Mouse (Mus musculus) midbrain, embryonic 14.5 days (tissue): ENCODE data around the gene Ces1c. TPM values are rescaled to one million over a fixed set of nuclear protein-coding genes. Genes with fewer than 3 reads are reported as not detected.

Experiments used
- ATAC-seq: fragments of 200-750 bp; cut with Nextera tagmentation; 2 replicates; pipeline ENCODE4 v1.8.0; 2017; ENCODE audit warnings: moderate number of reproducible peaks, moderate library complexity; ENCODE audit not compliant: low FRiP score, low TSS enrichment
- DNase-seq: peaks from one replicate; pipeline ENCODE4 v3.0.0-alpha.2; 2015
- H3K27ac ChIP-seq: fragments of 300-500 bp; sonication (generic); replicated peaks from 2 replicates; pipeline ENCODE4 v1.5.1; 2014; ENCODE audit warnings: mild to moderate bottlenecking, low read depth, low read length, moderate library complexity
- H3K27me3 ChIP-seq: fragments of 300-500 bp; sonication (generic); 2 replicates; pipeline ENCODE4 v1.6.1; 2014; ENCODE audit warnings: low read length, control low read depth, mixed read lengths; ENCODE audit not compliant: control insufficient read depth, insufficient read depth
- H3K36me3 ChIP-seq: fragments of 300-500 bp; sonication (generic); 2 replicates; pipeline ENCODE4 v1.6.1; 2014; ENCODE audit warnings: low read length, control low read depth; ENCODE audit not compliant: control insufficient read depth, insufficient read depth
- H3K4me1 ChIP-seq: fragments of 300-500 bp; sonication (generic); 2 replicates; pipeline ENCODE4 v1.6.1; 2014; ENCODE audit warnings: mild to moderate bottlenecking, antibody characterized with exemption, low read length, control low read depth; ENCODE audit not compliant: control insufficient read depth, insufficient read depth
- H3K4me2 ChIP-seq: fragments of 300-500 bp; sonication (generic); 2 replicates; pipeline ENCODE4 v1.6.1; 2014; ENCODE audit warnings: mild to moderate bottlenecking, low read length, moderate library complexity
- H3K4me3 ChIP-seq: fragments of 300-500 bp; sonication (generic); replicated peaks from 2 replicates; pipeline ENCODE4 v1.5.1; 2014; ENCODE audit warnings: low read depth, low read length
- H3K9ac ChIP-seq: fragments of 300-500 bp; sonication (generic); replicated peaks from 2 replicates; pipeline ENCODE4 v1.6.1; 2014; ENCODE audit warnings: mild to moderate bottlenecking, low read length, moderate library complexity
- H3K9me3 ChIP-seq: fragments of 300-500 bp; sonication (generic); 2 replicates; pipeline ENCODE4 v1.6.1; 2016; ENCODE audit warnings: low read length, control low read depth, mixed read lengths; ENCODE audit not compliant: control insufficient read depth
- WGBS: fragments of 180-500 bp; shearing (Covaris S2); extraction: QIAGEN DNeasy Blood & Tissue Kit; methylation state at CpG from one replicate; pipeline ENCODE4 v1.1.7; 2014; 5-methylcytosine and 5-hydroxymethylcytosine counted together
- polyA plus RNA-seq: library from polyadenylated mRNA; unstranded; fragments of >200 nt; fragmentation: Nextera tagmentation; extraction: Ambion mirVana; gene quantifications from 2 replicates; pipeline ENCODE4 v1.2.1, GENCODE M21; 2014

The Ces1c gene
- polyA plus RNA-seq: not detected in 2 replicates

- Histone ChIP-seq H3K9me3 (no peaks in the 10 kb centered on the region), H3K27ac (no peak within 1 kb of the TSS), H3K4me2 (no peak within 1 kb of the TSS), H3K36me3 (no peaks in the 10 kb centered on the region), H3K4me3 (no peak within 1 kb of the TSS), H3K27me3 (no peaks in the 10 kb centered on the region), H3K9ac (no peak within 1 kb of the TSS), H3K4me1 (no peaks in the 10 kb centered on the region)
- ATAC-seq (no peak), DNase-seq (no peak)
- WGBS: 88% methylated on average over 3 of the region's 3 CpGs
Observed at GRCm38 (mm10) chr8:93131233-93131980, at the start of gene Ces1c. TSS of gene Ces1c (minus strand) at chr8:93131283.

- no peak overlapping the region for H3K4me2 ChIP-seq
- no peak overlapping the region for H3K4me3 ChIP-seq
- H3K27me3 ChIP-seq: no peaks in the 10 kb centered on the region
- H3K27ac ChIP-seq: no peak overlapping the region
- ATAC-seq (no peak), DNase-seq (no peak)
- H3K9ac ChIP-seq: no peak overlapping the region
- 92% methylated on average over 4 of the region's 4 CpGs for WGBS
- no peaks in the 10 kb centered on the region for H3K9me3 ChIP-seq
- H3K4me1 ChIP-seq: no peaks in the 10 kb centered on the region
- no peaks in the 10 kb centered on the region for H3K36me3 ChIP-seq
Observed at GRCm38 (mm10) chr8:93180581-93181129, 49.6 kb upstream of the Ces1c start.

- ATAC-seq: no peak
- Histone ChIP-seq H3K4me3 (no peak overlapping the region), H3K9me3 (no peaks in the 10 kb centered on the region), H3K4me2 (no peak overlapping the region), H3K36me3 (no peaks in the 10 kb centered on the region), H3K4me1 (no peaks in the 10 kb centered on the region), H3K9ac (no peak overlapping the region), H3K27ac (no peak overlapping the region), H3K27me3 (no peaks in the 10 kb centered on the region)
- 72% methylated on average over 1 of the region's 1 CpGs for WGBS
- DNase-seq: no peak
Observed at GRCm38 (mm10) chr8:93176593-93176992, 45.5 kb upstream of the Ces1c start.

GRCm38 (mm10) chr8:93174554-93174953 is 43.5 kb upstream of the Ces1c start:
- no peaks in the 10 kb centered on the region for H3K36me3 ChIP-seq
- DNase-seq (no peak), ATAC-seq (no peak)
- no peak overlapping the region for H3K27ac ChIP-seq
- H3K9ac ChIP-seq: no peak overlapping the region
- H3K27me3 ChIP-seq: no peaks in the 10 kb centered on the region
- no peak overlapping the region for H3K4me3 ChIP-seq
- no peaks in the 10 kb centered on the region for H3K4me1 ChIP-seq
- no peak overlapping the region for H3K4me2 ChIP-seq
- no peaks in the 10 kb centered on the region for H3K9me3 ChIP-seq
- WGBS: 95% methylated on average over 2 of the region's 2 CpGs

GRCm38 (mm10) chr8:93171846-93172590 is 40.9 kb upstream of the Ces1c start:
- 48% methylated on average over 1 of the region's 1 CpGs for WGBS
- ATAC-seq: no peak
- H3K4me2 ChIP-seq: no peak overlapping the region

GRCm38 (mm10) chr8:93163363-93163762 is 32.3 kb upstream of the Ces1c start:
- Histone ChIP-seq H3K27me3 (no peaks in the 10 kb centered on the region), H3K9me3 (no peaks in the 10 kb centered on the region), H3K4me2 (no peak overlapping the region), H3K27ac (no peak overlapping the region), H3K9ac (no peak overlapping the region), H3K36me3 (no peaks in the 10 kb centered on the region), H3K4me3 (no peak overlapping the region), H3K4me1 (no peaks in the 10 kb centered on the region)
- no peak for ATAC-seq
- no peak for DNase-seq
- 96% methylated on average over 1 of the region's 1 CpGs for WGBS

More at GRCm38 (mm10) chr8:93171846-93172590, 40.9 kb upstream of the Ces1c start:
- no peaks in the 10 kb centered on the region for H3K36me3 ChIP-seq
- no peak overlapping the region for H3K4me3 ChIP-seq
- H3K27ac ChIP-seq: no peak overlapping the region
- no peak for DNase-seq
- no peaks in the 10 kb centered on the region for H3K9me3 ChIP-seq
- H3K4me1 ChIP-seq: no peaks in the 10 kb centered on the region
- no peaks in the 10 kb centered on the region for H3K27me3 ChIP-seq
- H3K9ac ChIP-seq: no peak overlapping the region

- Histone ChIP-seq H3K27ac (no peak overlapping the region), H3K9ac (no peak overlapping the region), H3K27me3 (no peaks in the 10 kb centered on the region), H3K9me3 (no peaks in the 10 kb centered on the region), H3K4me3 (no peak overlapping the region), H3K36me3 (no peaks in the 10 kb centered on the region), H3K4me1 (no peaks in the 10 kb centered on the region), H3K4me2 (no peak overlapping the region)
- no peak for DNase-seq
- no peak for ATAC-seq
- 88% methylated on average over 1 of the region's 1 CpGs for WGBS
Observed at GRCm38 (mm10) chr8:93151401-93151800, 20.3 kb upstream of the Ces1c start.

- Histone ChIP-seq H3K4me1 (no peaks in the 10 kb centered on the region), H3K9me3 (no peaks in the 10 kb centered on the region), H3K27ac (no peak overlapping the region), H3K36me3 (no peaks in the 10 kb centered on the region), H3K4me2 (no peak overlapping the region), H3K27me3 (no peaks in the 10 kb centered on the region), H3K4me3 (no peak overlapping the region), H3K9ac (no peak overlapping the region)
- ATAC-seq (no peak), DNase-seq (no peak)
Observed at GRCm38 (mm10) chr8:93147331-93147730, 16.2 kb upstream of the Ces1c start.
